Comparison of ENCODE assay signal across 8 mouse cellular contexts in genomic region chr5:134314068-134314674, GRCm38 (mm10). TPM values are rescaled to one million over a fixed set of nuclear protein-coding genes. Genes with fewer than 3 reads are reported as not detected.
DNase-seq lines count a peak whose midpoint lies in the region; ATAC-seq and TF ChIP-seq lines count a peak whose summit lies in the region.

No protein-coding gene starts in this region.

- peaks cover 29% of the 10 kb centered on the region for H3K36me3 ChIP-seq in erythroblast, embryonic 14.5 days (ENCODE audit: control insufficient read depth)
- peaks cover 29% of the 10 kb centered on the region for H3K36me3 ChIP-seq in hindbrain, embryonic 10.5 days
- peaks cover 24% of the 10 kb centered on the region for H3K36me3 ChIP-seq in liver, embryonic 15.5 days (replicated peaks)

- no peak for ATAC-seq in erythroblast, adult 5-6 weeks (replicated peaks; ENCODE audit: low FRiP score, poor library complexity, severe bottlenecking)
- peak; percentile 13 for ATAC-seq in CD4-positive, CD25-positive, alpha-beta regulatory T cell, adult 4 months
- peak; percentile 19 for ATAC-seq in liver, embryonic 15.5 days (ENCODE audit: insufficient read depth)

- TF ChIP-seq POLR2A in olfactory bulb, adult 2 months (IDR thresholded peaks at IDR 0.05; ENCODE audit: insufficient read depth, low read depth, low read length) = no peak

- H3K9me3 ChIP-seq in erythroblast, embryonic 14.5 days (ENCODE audit: control insufficient read depth, low read length) = no peaks in the 10 kb centered on the region
- 0 out of 2 replicates have a peak, but pooled peaks cover 4% of the 10 kb centered on the region for H3K9me3 ChIP-seq in hindbrain, embryonic 10.5 days
- H3K9me3 ChIP-seq in liver, embryonic 15.5 days (replicated peaks) = no peaks in the 10 kb centered on the region

- peak; percentile 85 for DNase-seq in embryo, embryonic 9.5 days (ENCODE audit: extremely low spot score)
- no peak for DNase-seq in hindbrain, embryonic 10.5 days (ENCODE audit: low spot score)
- DNase-seq in retina, embryonic 14.5 days (ENCODE audit: low spot score) = no peak

- peak overlapping the region; percentile 81 for H3K9ac ChIP-seq in liver, embryonic 15.5 days

- under 1% methylated on average over 52 of the region's 64 CpGs for WGBS in hindbrain, embryonic 10.5 days
- WGBS in liver, embryonic 15.5 days (ENCODE audit: insufficient replicate concordance) = under 1% methylated on average over 60 of the region's 64 CpGs
- under 1% methylated on average over 57 of the region's 64 CpGs for WGBS in olfactory bulb, adult 2 months

- H3K27me3 ChIP-seq in erythroblast, embryonic 14.5 days (ENCODE audit: control insufficient read depth) = no peaks in the 10 kb centered on the region
- no peaks in the 10 kb centered on the region for H3K27me3 ChIP-seq in hindbrain, embryonic 10.5 days (ENCODE audit: insufficient read depth, poor library complexity, severe bottlenecking)
- H3K27me3 ChIP-seq in liver, embryonic 15.5 days = no peaks in the 10 kb centered on the region

- peaks cover 45% of the 10 kb centered on the region for H3K4me1 ChIP-seq in erythroblast, embryonic 14.5 days (ENCODE audit: control insufficient read depth)
- peaks cover 47% of the 10 kb centered on the region for H3K4me1 ChIP-seq in hindbrain, embryonic 10.5 days (replicated peaks)
- peaks cover 40% of the 10 kb centered on the region for H3K4me1 ChIP-seq in liver, embryonic 15.5 days (replicated peaks)
- H3K4me1 ChIP-seq in olfactory bulb, adult 2 months (ENCODE audit: control insufficient read depth, insufficient read depth, low read length) = peaks cover 23% of the 10 kb centered on the region

- H3K27ac ChIP-seq in hindbrain, embryonic 10.5 days = peak overlapping the region; percentile 100
- peak overlapping the region; percentile 91 for H3K27ac ChIP-seq in liver, embryonic 15.5 days (replicated peaks)
- peak overlapping the region; percentile 93 for H3K27ac ChIP-seq in olfactory bulb, adult 2 months (ENCODE audit: insufficient read depth, low read depth, low read length)

- no peak for TF ChIP-seq CTCF in olfactory bulb, adult 2 months (IDR thresholded peaks at IDR 0.05; ENCODE audit: insufficient read depth, low read depth, low read length)

- H3K4me3 ChIP-seq in erythroblast, embryonic 14.5 days (replicated peaks) = peak overlapping the region; percentile 99
- peak overlapping the region; percentile 91 for H3K4me3 ChIP-seq in hindbrain, embryonic 10.5 days
- peak overlapping the region; percentile 81 for H3K4me3 ChIP-seq in liver, embryonic 15.5 days (replicated peaks)
- H3K4me3 ChIP-seq in olfactory bulb, adult 2 months (ENCODE audit: insufficient read depth, low read depth, low read length) = peak overlapping the region; percentile 84

- peak overlapping the region; percentile 98 for H3K4me2 ChIP-seq in liver, embryonic 15.5 days

RNA-seq across cellular contexts. Expression of gene Gtf2i, which starts 0.4 kb away (rescaled TPM):
- polyA plus RNA-seq in erythroblast, embryonic 14.5 days (2012) = 4.1 and 4.4 TPM in 2 replicates
- total RNA-seq in erythroblast, adult 5-6 weeks (2015; ENCODE audit: low replicate concordance) = 9.0 and 28.4 TPM in 2 replicates
- 10.7 and 11.2 TPM in 2 replicates for total RNA-seq in erythroblast, adult 5-6 weeks (2017; ENCODE audit: low replicate concordance)
- polyA plus RNA-seq in CD4-positive, CD25-positive, alpha-beta regulatory T cell, adult 4 months (2017; shearing (Covaris generic)) = 100 to 1,000 TPM in 1 of 2 experiments, 10 to 100 TPM in 1; 96.3 to 125 TPM
- polyA plus RNA-seq in hindbrain, embryonic 10.5 days (2016; fragmentation: Nextera tagmentation; extraction: Ambion mirVana) = 180 and 189 TPM in 2 replicates
- 32.2 and 35.7 TPM in 2 replicates for polyA plus RNA-seq in liver, embryonic 15.5 days (2015; fragmentation: Nextera tagmentation; extraction: Ambion mirVana)
- polyA plus RNA-seq in olfactory bulb, adult 2 months (2012; ENCODE audit: insufficient read depth, insufficient read length, low replicate concordance, missing spikeins) = 380 TPM in 1 of 2 replicates, not detected in the other
